Mouse (Mus musculus) T-helper 1 cell (primary cell): ENCODE results near the gene Atp2b1.

Source experiments
- in situ Hi-C: fragments of 300-600 bp; cut with MboI, MseI; formaldehyde crosslinking; loops from one replicate; pipeline ENCODE4 v1.15.1; 2025; ENCODE audit warnings: high pct_unique_total_duplicates

Atp2b1 gene

GRCm38 (mm10) chr10:98913961-98914809 is at the start of gene Atp2b1:
TSS of gene Atp2b1 (plus strand) at chr10:98914406.
- in situ Hi-C loops, result no loop called here

- in situ Hi-C loops, result no loop called here
These were observed 49.4 kb upstream of the Atp2b1 start for GRCm38 (mm10) chr10:98864851-98865250.

- in situ Hi-C loops, result no loop called here
These were observed 47.3 kb upstream of the Atp2b1 start for GRCm38 (mm10) chr10:98866836-98867370.

- in situ Hi-C loops, result no loop called here
These were observed 45.8 kb upstream of the Atp2b1 start for GRCm38 (mm10) chr10:98868351-98868908.

- in situ Hi-C loops, result no loop called here
These were observed 36.4 kb upstream of the Atp2b1 start for GRCm38 (mm10) chr10:98877855-98878254.

GRCm38 (mm10) chr10:98878636-98879035 is 35.6 kb upstream of the Atp2b1 start:
- in situ Hi-C loops, result no loop called here

- in situ Hi-C loops, result no loop called here
These were observed 34.1 kb upstream of the Atp2b1 start for GRCm38 (mm10) chr10:98880057-98880456.

GRCm38 (mm10) chr10:98880711-98881110 is 33.5 kb upstream of the Atp2b1 start:
- in situ Hi-C loops, result no loop called here

- in situ Hi-C loops, result no loop called here
These were observed 32.7 kb upstream of the Atp2b1 start for GRCm38 (mm10) chr10:98881492-98881891.

- in situ Hi-C loops, result no loop called here
These were observed 31.6 kb upstream of the Atp2b1 start for GRCm38 (mm10) chr10:98882587-98882986.

GRCm38 (mm10) chr10:98884445-98884844 is 29.8 kb upstream of the Atp2b1 start:
- in situ Hi-C loops, result no loop called here

- in situ Hi-C loops, result no loop called here
These were observed 27.4 kb upstream of the Atp2b1 start for GRCm38 (mm10) chr10:98886770-98887271.

- in situ Hi-C loops, result no loop called here
These were observed 22.8 kb upstream of the Atp2b1 start for GRCm38 (mm10) chr10:98891361-98891760.

- in situ Hi-C loops, result no loop called here
These were observed 16.7 kb upstream of the Atp2b1 start for GRCm38 (mm10) chr10:98897507-98897906.

- in situ Hi-C loops, result no loop called here
These were observed 16.1 kb upstream of the Atp2b1 start for GRCm38 (mm10) chr10:98897913-98898748.

GRCm38 (mm10) chr10:98901533-98901932 is 12.7 kb upstream of the Atp2b1 start:
- in situ Hi-C loops, result no loop called here

GRCm38 (mm10) chr10:98905987-98906386 is 8.2 kb upstream of the Atp2b1 start:
- in situ Hi-C loops, result no loop called here

- in situ Hi-C loops, result no loop called here
These were observed 7.2 kb upstream of the Atp2b1 start for GRCm38 (mm10) chr10:98906941-98907549.

- in situ Hi-C loops, result no loop called here
These were observed 621 bp upstream of the Atp2b1 start for GRCm38 (mm10) chr10:98913610-98913960.

GRCm38 (mm10) chr10:98914810-98915241 is 620 bp downstream of the Atp2b1 start:
- in situ Hi-C loops, result no loop called here

- in situ Hi-C loops, result no loop called here
These were observed 1.3 kb downstream of the Atp2b1 start for GRCm38 (mm10) chr10:98915398-98915931.
